Mouse (Mus musculus) NIH3T3 (cell line): ENCODE measurements around the gene Ppm1h.

ENCODE experiments used
- DNase-seq: peaks from one replicate; pipeline ENCODE4 v3.0.0-alpha.2; 2012; ENCODE audit warnings: low read depth

Gene Ppm1h

GRCm38 (mm10) chr10:122809851-122810250 is 131.3 kb downstream of the Ppm1h start:
- DNase-seq, result no peak

GRCm38 (mm10) chr10:122815094-122815493 is 136.5 kb downstream of the Ppm1h start:
- peak; percentile 47 for DNase-seq

GRCm38 (mm10) chr10:122817741-122818140 is 139.2 kb downstream of the Ppm1h start:
- DNase-seq, result no peak

GRCm38 (mm10) chr10:122819808-122820207 is 141.2 kb downstream of the Ppm1h start:
- DNase-seq, result peak; percentile 59

GRCm38 (mm10) chr10:122821549-122821948 is 143.0 kb downstream of the Ppm1h start:
- no peak for DNase-seq

GRCm38 (mm10) chr10:122823642-122824041 is 145.1 kb downstream of the Ppm1h start:
- DNase-seq, result no peak

GRCm38 (mm10) chr10:122826696-122827331 is 148.3 kb downstream of the Ppm1h start:
- no peak for DNase-seq

- peak; percentile 57 for DNase-seq
These were observed 149.3 kb downstream of the Ppm1h start for GRCm38 (mm10) chr10:122827719-122828414.

GRCm38 (mm10) chr10:122829801-122830217 is 151.2 kb downstream of the Ppm1h start:
- peak; percentile 34 for DNase-seq

- no peak for DNase-seq
These were observed 152.1 kb downstream of the Ppm1h start for GRCm38 (mm10) chr10:122830638-122831037.

GRCm38 (mm10) chr10:122842014-122842413 is 163.5 kb downstream of the Ppm1h start:
- DNase-seq, result no peak

- DNase-seq, result no peak
These were observed 164.4 kb downstream of the Ppm1h start for GRCm38 (mm10) chr10:122842961-122843360.

GRCm38 (mm10) chr10:122845471-122845870 is 166.9 kb downstream of the Ppm1h start:
- no peak for DNase-seq

GRCm38 (mm10) chr10:122846476-122846875 is 167.9 kb downstream of the Ppm1h start:
- no peak for DNase-seq

- DNase-seq, result peak; percentile 60
These were observed 169.5 kb downstream of the Ppm1h start for GRCm38 (mm10) chr10:122848020-122848457.

- no peak for DNase-seq
These were observed 173.0 kb downstream of the Ppm1h start for GRCm38 (mm10) chr10:122851267-122852160.

- no peak for DNase-seq
These were observed 176.0 kb downstream of the Ppm1h start for GRCm38 (mm10) chr10:122854571-122854970.

- peak; percentile 47 for DNase-seq
These were observed 176.6 kb downstream of the Ppm1h start for GRCm38 (mm10) chr10:122855149-122855548.

- peak; percentile 21 for DNase-seq
These were observed 177.6 kb downstream of the Ppm1h start for GRCm38 (mm10) chr10:122856040-122856764.

- DNase-seq, result no peak
These were observed 178.6 kb downstream of the Ppm1h start for GRCm38 (mm10) chr10:122857155-122857554.

GRCm38 (mm10) chr10:122858904-122859641 is 180.5 kb downstream of the Ppm1h start:
- peak; percentile 22 for DNase-seq
